Mouse (Mus musculus) lung, postnatal 0 days (tissue): ENCODE results near the gene Agpat3.

ENCODE experiments used
- CTCF ChIP-seq: IDR thresholded peaks from 2 replicates; pipeline ENCODE4 v1.5.1; 2016; ENCODE audit warnings: antibody characterized with exemption, mild to moderate bottlenecking
- EP300 ChIP-seq: IDR thresholded peaks from 2 replicates; pipeline ENCODE4 v1.6.1; 2016; ENCODE audit warnings: antibody characterized with exemption, mild to moderate bottlenecking, control low read depth

DNA sequence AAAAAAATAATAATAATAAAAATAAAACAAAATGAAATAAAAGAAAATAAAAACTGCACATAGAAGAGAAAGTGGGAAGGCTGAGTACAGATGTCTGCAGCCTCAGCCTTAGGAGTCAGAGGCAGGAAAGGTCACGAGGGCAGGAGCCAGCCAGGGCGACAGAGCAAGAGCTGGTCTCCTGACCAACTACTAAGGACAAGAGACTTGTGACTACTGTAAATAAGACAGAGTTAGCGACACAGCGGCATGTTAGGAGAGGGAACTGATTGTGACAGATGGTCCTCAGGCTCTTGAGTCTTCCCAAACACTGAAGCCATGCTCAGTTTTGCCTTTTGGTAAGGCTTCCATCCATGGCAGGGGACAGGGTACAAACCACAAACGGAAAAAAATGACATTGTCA, 20.7 kb downstream of the Agpat3 start:
- no peak for TF ChIP-seq CTCF
- no peak for TF ChIP-seq EP300
